Mouse (Mus musculus): ENCODE data around the gene Ntrk2. TPM values are rescaled to one million over a fixed set of nuclear protein-coding genes. Genes with fewer than 3 reads are reported as not detected.

Gene Ntrk2
- polyA plus RNA-seq (2015; fragmentation: Nextera tagmentation; extraction: Ambion mirVana), result 1.7 and 2.2 TPM in 2 replicates

GRCm38 (mm10) chr13:58806397-58806892 lies at the start of gene Ntrk2:
Gene Ntrk2, plus strand, starts transcription at chr13:58806569.
- no peaks in the 10 kb centered on the region for H3K36me3 ChIP-seq
- WGBS, result under 1% methylated on average over 47 of the region's 47 CpGs
- H3K4me3 ChIP-seq (replicated peaks), result peak within 1 kb of the TSS; percentile 44
- peak within 1 kb of the TSS; percentile 23; the same call in 1 of the 2 replicates for H3K9ac ChIP-seq
- peaks cover 46% of the 10 kb centered on the region for H3K27me3 ChIP-seq (replicated peaks)
- peaks cover 17% of the 10 kb centered on the region for H3K4me1 ChIP-seq (replicated peaks)
- peak; percentile 84 for ATAC-seq
- H3K9me3 ChIP-seq, result no peaks in the 10 kb centered on the region
- H3K27ac ChIP-seq, result no peak within 1 kb of the TSS
- H3K4me2 ChIP-seq (replicated peaks), result peak within 1 kb of the TSS; percentile 96

- no peak for ATAC-seq
- Histone ChIP-seq H3K4me2 (replicated peaks) (no peak overlapping the region), H3K4me1 (replicated peaks) (no peaks in the 10 kb centered on the region), H3K27ac (no peak overlapping the region), H3K4me3 (replicated peaks) (no peak overlapping the region), H3K9me3 (no peaks in the 10 kb centered on the region), H3K9ac (no peak overlapping the region), H3K27me3 (replicated peaks) (no peaks in the 10 kb centered on the region), H3K36me3 (no peaks in the 10 kb centered on the region)
- WGBS, result 73% methylated on average over 5 of the region's 5 CpGs
Observed at GRCm38 (mm10) chr13:58761003-58761630, 45.3 kb upstream of the Ntrk2 start.

- 93% methylated on average over 6 of the region's 6 CpGs for WGBS
Observed at GRCm38 (mm10) chr13:58768258-58768657, 38.1 kb upstream of the Ntrk2 start.

GRCm38 (mm10) chr13:58769438-58769837 lies 36.9 kb upstream of the Ntrk2 start:
- 53% methylated on average over 2 of the region's 2 CpGs for WGBS
- H3K36me3 ChIP-seq, result no peaks in the 10 kb centered on the region
- no peak overlapping the region for H3K4me3 ChIP-seq (replicated peaks)
- H3K4me2 ChIP-seq (replicated peaks), result no peak overlapping the region
- H3K9ac ChIP-seq, result no peak overlapping the region
- H3K27me3 ChIP-seq (replicated peaks), result no peaks in the 10 kb centered on the region
- H3K9me3 ChIP-seq, result no peaks in the 10 kb centered on the region
- no peak overlapping the region for H3K27ac ChIP-seq
- H3K4me1 ChIP-seq (replicated peaks), result no peaks in the 10 kb centered on the region
- no peak for ATAC-seq

More at GRCm38 (mm10) chr13:58768258-58768657, 38.1 kb upstream of the Ntrk2 start:
- Histone ChIP-seq H3K9me3 (no peaks in the 10 kb centered on the region), H3K4me3 (replicated peaks) (no peak overlapping the region), H3K9ac (no peak overlapping the region), H3K4me2 (replicated peaks) (no peak overlapping the region), H3K36me3 (no peaks in the 10 kb centered on the region), H3K27ac (no peak overlapping the region), H3K4me1 (replicated peaks) (no peaks in the 10 kb centered on the region), H3K27me3 (replicated peaks) (no peaks in the 10 kb centered on the region)
- no peak for ATAC-seq

GRCm38 (mm10) chr13:58779261-58779660 lies 27.1 kb upstream of the Ntrk2 start:
- Histone ChIP-seq H3K4me2 (replicated peaks) (no peak overlapping the region), H3K36me3 (no peaks in the 10 kb centered on the region), H3K4me1 (replicated peaks) (no peaks in the 10 kb centered on the region), H3K9ac (no peak overlapping the region), H3K4me3 (replicated peaks) (no peak overlapping the region), H3K27me3 (replicated peaks) (no peaks in the 10 kb centered on the region), H3K9me3 (no peaks in the 10 kb centered on the region), H3K27ac (no peak overlapping the region)
- no peak for ATAC-seq
- WGBS, result 92% methylated on average over 14 of the region's 14 CpGs

GRCm38 (mm10) chr13:58786476-58786875 lies 19.9 kb upstream of the Ntrk2 start:
- H3K4me2 ChIP-seq (replicated peaks), result no peak overlapping the region
- no peaks in the 10 kb centered on the region for H3K9me3 ChIP-seq
- no peak for ATAC-seq
- no peak overlapping the region for H3K4me3 ChIP-seq (replicated peaks)
- H3K36me3 ChIP-seq, result no peaks in the 10 kb centered on the region
- WGBS, result 11% methylated on average over 3 of the region's 3 CpGs
- H3K9ac ChIP-seq, result no peak overlapping the region
- H3K27me3 ChIP-seq (replicated peaks), result no peaks in the 10 kb centered on the region
- H3K27ac ChIP-seq, result no peak overlapping the region
- H3K4me1 ChIP-seq (replicated peaks), result no peaks in the 10 kb centered on the region

GRCm38 (mm10) chr13:58790741-58791140 lies 15.6 kb upstream of the Ntrk2 start:
- no peak for ATAC-seq

GRCm38 (mm10) chr13:58797386-58797785 lies 9.0 kb upstream of the Ntrk2 start:
- H3K27ac ChIP-seq, result no peak overlapping the region
- WGBS, result 92% methylated on average over 7 of the region's 7 CpGs
- ATAC-seq, result no peak
- no peak overlapping the region for H3K9ac ChIP-seq
- H3K9me3 ChIP-seq, result no peaks in the 10 kb centered on the region
- H3K4me3 ChIP-seq (replicated peaks), result no peak overlapping the region
- H3K4me2 ChIP-seq (replicated peaks), result no peak overlapping the region
- H3K4me1 ChIP-seq (replicated peaks), result no peaks in the 10 kb centered on the region
- no peaks in the 10 kb centered on the region for H3K36me3 ChIP-seq
- H3K27me3 ChIP-seq (replicated peaks), result no peaks in the 10 kb centered on the region

More at GRCm38 (mm10) chr13:58790741-58791140, 15.6 kb upstream of the Ntrk2 start:
- Histone ChIP-seq H3K27ac (no peak overlapping the region), H3K36me3 (no peaks in the 10 kb centered on the region), H3K9ac (no peak overlapping the region), H3K9me3 (no peaks in the 10 kb centered on the region), H3K4me2 (replicated peaks) (no peak overlapping the region), H3K4me1 (replicated peaks) (no peaks in the 10 kb centered on the region), H3K4me3 (replicated peaks) (no peak overlapping the region), H3K27me3 (replicated peaks) (no peaks in the 10 kb centered on the region)
- 76% methylated on average over 7 of the region's 7 CpGs for WGBS

- H3K4me1 ChIP-seq (replicated peaks), result no peaks in the 10 kb centered on the region
- H3K9me3 ChIP-seq, result no peaks in the 10 kb centered on the region
- H3K36me3 ChIP-seq, result no peaks in the 10 kb centered on the region
Observed at GRCm38 (mm10) chr13:58801291-58801690, 5.1 kb upstream of the Ntrk2 start.

GRCm38 (mm10) chr13:58803882-58804281 lies 2.5 kb upstream of the Ntrk2 start:
- H3K9me3 ChIP-seq, result no peaks in the 10 kb centered on the region
- no peak overlapping the region for H3K27ac ChIP-seq
- no peaks in the 10 kb centered on the region for H3K36me3 ChIP-seq
- 5% methylated on average over 1 of the region's 1 CpGs for WGBS
- peaks cover 34% of the 10 kb centered on the region for H3K27me3 ChIP-seq (replicated peaks)
- H3K9ac ChIP-seq, result no peak overlapping the region
- no peak overlapping the region for H3K4me3 ChIP-seq (replicated peaks)
- no peak overlapping the region for H3K4me2 ChIP-seq (replicated peaks)
- ATAC-seq, result no peak
- H3K4me1 ChIP-seq (replicated peaks), result peaks cover 17% of the 10 kb centered on the region

More at GRCm38 (mm10) chr13:58801291-58801690, 5.1 kb upstream of the Ntrk2 start:
- WGBS, result 67% methylated on average over 3 of the region's 3 CpGs
- Histone ChIP-seq H3K4me2 (replicated peaks) (no peak overlapping the region), H3K27ac (no peak overlapping the region), H3K27me3 (replicated peaks) (peaks cover 9% of the 10 kb centered on the region), H3K4me3 (replicated peaks) (no peak overlapping the region), H3K9ac (no peak overlapping the region)
- ATAC-seq, result no peak

GRCm38 (mm10) chr13:58805833-58806232 lies 536 bp upstream of the Ntrk2 start:
- peaks cover 17% of the 10 kb centered on the region for H3K4me1 ChIP-seq (replicated peaks)
- H3K9ac ChIP-seq, result no peak overlapping the region
- H3K36me3 ChIP-seq, result no peaks in the 10 kb centered on the region
- ATAC-seq, result no peak
- no peaks in the 10 kb centered on the region for H3K9me3 ChIP-seq
- peaks cover 46% of the 10 kb centered on the region for H3K27me3 ChIP-seq (replicated peaks)
- no peak overlapping the region for H3K4me3 ChIP-seq (replicated peaks)
- no peak overlapping the region for H3K4me2 ChIP-seq (replicated peaks)
- WGBS, result 79% methylated on average over 11 of the region's 11 CpGs
- H3K27ac ChIP-seq, result no peak overlapping the region

- no peaks in the 10 kb centered on the region for H3K9me3 ChIP-seq
- no peak for ATAC-seq
- peak overlapping the region; percentile 23; the same call in 1 of the 2 replicates for H3K9ac ChIP-seq
- H3K4me3 ChIP-seq (replicated peaks), result peak overlapping the region; percentile 44
- peaks cover 17% of the 10 kb centered on the region for H3K4me1 ChIP-seq (replicated peaks)
- no peak overlapping the region for H3K27ac ChIP-seq
- under 1% methylated on average over 34 of the region's 34 CpGs for WGBS
- no peaks in the 10 kb centered on the region for H3K36me3 ChIP-seq
- peaks cover 46% of the 10 kb centered on the region for H3K27me3 ChIP-seq (replicated peaks)
- H3K4me2 ChIP-seq (replicated peaks), result peak overlapping the region; percentile 96
Observed at GRCm38 (mm10) chr13:58806896-58807628, 693 bp downstream of the Ntrk2 start.
